Mouse (Mus musculus): ENCODE measurements at regions not wholly inside any gene's neighbourhood (a gene's known extent, or its start where the extent isn't known, plus 50 kb on each side); places are given as distances from the start of the nearest gene placed in this dataset.

DNA sequence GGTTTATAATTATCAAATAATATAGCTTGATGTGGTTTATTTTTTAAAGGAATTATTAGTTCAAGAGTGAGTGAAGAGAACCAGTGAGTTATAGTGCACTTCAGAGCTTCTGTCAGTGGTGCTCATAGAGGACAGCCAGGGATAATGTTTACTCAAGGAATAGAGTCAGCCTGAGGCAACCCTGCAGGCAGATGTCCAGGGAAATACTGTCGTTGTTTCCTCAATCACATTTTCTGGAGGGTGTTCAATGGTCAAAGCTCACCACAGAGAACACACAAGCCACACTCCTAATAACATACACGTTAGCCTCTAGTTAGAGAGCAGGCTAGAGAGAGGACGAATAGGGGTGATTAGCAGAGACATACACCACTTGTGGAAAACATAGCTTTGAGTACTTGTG is 184.0 kb downstream of the Sqor start:
- Histone ChIP-seq H3K79me2 (ENCODE audit: control insufficient read depth, insufficient read depth, low read length, poor library complexity) (no peaks in the 10 kb centered on the region), H3K4me1 (ENCODE audit: control insufficient read depth in 1 of 2, insufficient read depth in 2 of 2, low read length in 2 of 2) (no peaks in the 10 kb centered on the region), H3K36me3 (ENCODE audit: control insufficient read depth in 1 of 2, insufficient read depth in 2 of 2, low read length in 2 of 2) (no peaks in the 10 kb centered on the region), H3K4me3 (ENCODE audit: control insufficient read depth in 1 of 2, insufficient read depth in 1 of 2, low read depth in 2 of 2, low read length in 2 of 2) (no peak overlapping the region), H3K9ac (ENCODE audit: control insufficient read depth, low read depth, low read length, poor library complexity, severe bottlenecking) (no peak overlapping the region), H3K27me3 (ENCODE audit: control insufficient read depth in 1 of 2, insufficient read depth in 2 of 2, low read length in 2 of 2) (no peaks in the 10 kb centered on the region), H3K9me3 (replicated peaks; ENCODE audit: insufficient read depth, low read length) (no peaks in the 10 kb centered on the region), H3K27ac (ENCODE audit: control insufficient read depth, low read depth, low read length) (no peak overlapping the region)
- no peak for DNase-seq (ENCODE audit: low read depth, low spot score)
- TF ChIP-seq CHD2 (IDR thresholded peaks at IDR 0.05; ENCODE audit: low read length) (no peak), MAX (IDR thresholded peaks at IDR 0.05; ENCODE audit: low read length) (no peak)

DNA sequence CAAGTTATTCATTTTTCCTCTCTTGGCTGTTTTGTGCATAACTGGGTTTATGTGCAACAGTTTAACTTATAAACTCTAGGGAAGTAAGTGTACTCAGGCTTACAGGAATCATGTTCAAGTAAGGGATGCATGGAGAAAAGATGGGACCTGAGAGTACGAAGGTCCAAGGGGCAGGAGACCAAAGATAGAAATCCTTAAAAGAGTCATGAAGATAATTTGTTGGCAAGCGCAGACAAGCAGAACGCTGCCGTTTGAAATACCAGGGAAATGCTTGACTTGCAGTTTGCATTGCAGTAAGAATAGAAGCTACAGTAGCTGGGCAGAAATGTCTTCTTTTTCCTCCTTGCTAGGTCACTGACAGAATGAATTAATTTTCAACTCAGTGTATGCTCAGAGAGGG is 196.7 kb downstream of the Sqor start:
- no peaks in the 10 kb centered on the region for H3K36me3 ChIP-seq (ENCODE audit: control insufficient read depth in 1 of 2, insufficient read depth in 2 of 2, low read length in 2 of 2)
- no peak overlapping the region for H3K9ac ChIP-seq (ENCODE audit: control insufficient read depth, low read depth, low read length, poor library complexity, severe bottlenecking)
- no peaks in the 10 kb centered on the region for H3K79me2 ChIP-seq (ENCODE audit: control insufficient read depth, insufficient read depth, low read length, poor library complexity)
- TF ChIP-seq NELFE (IDR thresholded peaks at IDR 0.05; ENCODE audit: low read depth, low read length) (no peak), ETS1 (IDR thresholded peaks at IDR 0.05; ENCODE audit: low read depth, low read length) (no peak), TAL1 (IDR thresholded peaks at IDR 0.05; ENCODE audit: low read length) (no peak), CTCF (IDR thresholded peaks at IDR 0.05 in 2 of 3, conservative IDR thresholded peaks at IDR 0.05 in 1 of 3; ENCODE audit: control insufficient read depth in 1 of 3, insufficient read depth in 1 of 3, low read depth in 2 of 3, low read length in 3 of 3, poor library complexity in 1 of 3, severe bottlenecking in 1 of 3) (no peak), EP300 (IDR thresholded peaks at IDR 0.05; ENCODE audit: low read depth in 1 of 2, low read length in 2 of 2) (no peak), KAT2A (conservative IDR thresholded peaks at IDR 0.05; ENCODE audit: low read depth, low read length) (no peak), USF1 (IDR thresholded peaks at IDR 0.05; ENCODE audit: low read depth, low read length) (no peak), GATA1 (IDR thresholded peaks at IDR 0.05; ENCODE audit: low read depth, low read length) (no peak)
- H3K27me3 ChIP-seq (ENCODE audit: control insufficient read depth in 1 of 2, insufficient read depth in 2 of 2, low read length in 2 of 2) = no peaks in the 10 kb centered on the region
- no peak overlapping the region for H3K4me3 ChIP-seq (ENCODE audit: control insufficient read depth in 1 of 2, insufficient read depth in 1 of 2, low read depth in 2 of 2, low read length in 2 of 2)
- H3K9me3 ChIP-seq (replicated peaks; ENCODE audit: insufficient read depth, low read length) = no peaks in the 10 kb centered on the region
- no peak overlapping the region for H3K27ac ChIP-seq (ENCODE audit: control insufficient read depth, low read depth, low read length)
- no peak for DNase-seq (ENCODE audit: low read depth, low spot score)
- no peaks in the 10 kb centered on the region for H3K4me1 ChIP-seq (ENCODE audit: control insufficient read depth in 1 of 2, insufficient read depth in 2 of 2, low read length in 2 of 2)

DNA sequence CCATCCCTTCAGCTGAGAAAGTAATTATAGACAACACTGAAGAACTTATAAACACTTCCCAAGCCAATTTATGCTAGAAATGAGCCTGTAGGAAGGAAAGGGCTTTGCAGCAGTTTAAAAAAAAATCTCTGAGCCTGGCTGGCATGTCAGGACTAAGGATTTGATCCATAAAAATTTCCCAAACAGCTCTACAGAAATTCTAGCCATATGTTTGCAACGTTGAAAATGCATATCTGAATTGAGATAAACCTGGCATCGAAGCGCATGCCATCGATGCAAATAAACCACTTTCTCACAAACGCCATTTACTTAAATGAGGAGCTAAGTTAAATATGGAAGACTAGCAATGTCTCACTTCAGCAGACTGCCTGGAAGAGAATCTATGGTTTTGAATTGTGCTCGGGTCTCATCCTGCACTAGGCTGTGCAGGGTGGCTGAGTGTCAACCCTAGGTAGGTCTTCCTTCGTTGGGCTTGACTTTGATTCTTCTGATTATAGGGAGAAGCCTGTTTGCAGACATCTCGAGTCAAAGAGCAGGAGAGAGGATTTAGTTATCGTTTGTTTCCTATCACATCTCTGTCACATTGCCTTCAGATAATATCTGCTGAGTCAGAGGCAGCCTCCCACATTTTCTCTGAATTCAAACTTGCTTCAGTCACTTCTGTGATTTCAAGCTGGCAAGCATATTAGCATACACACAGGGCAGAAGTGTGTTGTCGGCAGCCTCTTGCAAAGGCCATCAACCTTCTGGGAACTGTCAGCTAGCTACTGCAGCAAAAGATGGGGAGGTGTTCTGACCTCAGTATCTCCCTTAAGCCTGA is 204.0 kb downstream of the Sqor start:
- no peak overlapping the region for H3K27ac ChIP-seq (ENCODE audit: control insufficient read depth, low read depth, low read length)
- no peaks in the 10 kb centered on the region for H3K27me3 ChIP-seq (ENCODE audit: control insufficient read depth in 1 of 2, insufficient read depth in 2 of 2, low read length in 2 of 2)
- H3K4me1 ChIP-seq (ENCODE audit: control insufficient read depth in 1 of 2, insufficient read depth in 2 of 2, low read length in 2 of 2) = no peaks in the 10 kb centered on the region
- no peak for TF ChIP-seq MAX (IDR thresholded peaks at IDR 0.05; ENCODE audit: low read length)
- TF ChIP-seq JUND (IDR thresholded peaks at IDR 0.05; ENCODE audit: low read depth, low read length) = no peak
- TF ChIP-seq SIN3A (IDR thresholded peaks at IDR 0.05; ENCODE audit: low read length) = no peak
- no peak for TF ChIP-seq SMC3 (IDR thresholded peaks at IDR 0.05; ENCODE audit: low read depth, low read length)
- no peak for TF ChIP-seq E2F4 (IDR thresholded peaks at IDR 0.05; ENCODE audit: borderline replicate concordance, low read depth, low read length)
- no peak for TF ChIP-seq MXI1 (IDR thresholded peaks at IDR 0.05; ENCODE audit: low read depth, low read length)
- TF ChIP-seq MAZ (IDR thresholded peaks at IDR 0.05; ENCODE audit: low read depth, low read length) = no peak
- no peak for TF ChIP-seq MYC (IDR thresholded peaks at IDR 0.05; ENCODE audit: low read depth, low read length)
- TF ChIP-seq GATA1 (IDR thresholded peaks at IDR 0.05; ENCODE audit: low read depth, low read length) = no peak
- no peak for TF ChIP-seq TBP (IDR thresholded peaks at IDR 0.05; ENCODE audit: low read depth, low read length)
- no peak for TF ChIP-seq MEF2A (IDR thresholded peaks at IDR 0.05; ENCODE audit: extremely low read depth, insufficient replicate concordance, low read depth, low read length, poor library complexity, severe bottlenecking)
- no peak for TF ChIP-seq USF2 (IDR thresholded peaks at IDR 0.05; ENCODE audit: borderline replicate concordance in 1 of 2, insufficient read depth in 1 of 2, low read depth in 1 of 2, low read length in 2 of 2)
- no peak for TF ChIP-seq MAFK (IDR thresholded peaks at IDR 0.05; ENCODE audit: borderline replicate concordance, low read depth, low read length)
- TF ChIP-seq EP300 (IDR thresholded peaks at IDR 0.05; ENCODE audit: low read depth in 1 of 2, low read length in 2 of 2) = no peak
- no peak for TF ChIP-seq USF1 (IDR thresholded peaks at IDR 0.05; ENCODE audit: low read depth, low read length)
- no peak for DNase-seq (ENCODE audit: low read depth, low spot score)
- H3K9me3 ChIP-seq (replicated peaks; ENCODE audit: insufficient read depth, low read length) = no peaks in the 10 kb centered on the region
- H3K36me3 ChIP-seq (ENCODE audit: control insufficient read depth in 1 of 2, insufficient read depth in 2 of 2, low read length in 2 of 2) = no peaks in the 10 kb centered on the region
- no peaks in the 10 kb centered on the region for H3K79me2 ChIP-seq (ENCODE audit: control insufficient read depth, insufficient read depth, low read length, poor library complexity)
- H3K9ac ChIP-seq (ENCODE audit: control insufficient read depth, low read depth, low read length, poor library complexity, severe bottlenecking) = no peak overlapping the region
- no peak overlapping the region for H3K4me3 ChIP-seq (ENCODE audit: control insufficient read depth in 1 of 2, insufficient read depth in 1 of 2, low read depth in 2 of 2, low read length in 2 of 2)

All from MEL (cell line).